Mouse (Mus musculus): ENCODE measurements at regions not wholly inside any gene's neighbourhood (a gene's known extent, or its start where the extent isn't known, plus 50 kb on each side); places are given as distances from the start of the nearest gene placed in this dataset.

GRCm38 (mm10) chr13:114679703-114680378 is 138.2 kb upstream of the Mocs2 start:
- DNase-seq (ENCODE audit: low read depth, low spot score) = peak; percentile 3

- no peak for DNase-seq (ENCODE audit: low read depth, low spot score)
Observed at GRCm38 (mm10) chr13:114680379-114680733, 137.7 kb upstream of the Mocs2 start.

- no peak for DNase-seq (ENCODE audit: low read depth, low spot score)
Observed at GRCm38 (mm10) chr13:114681196-114681595, 136.8 kb upstream of the Mocs2 start.

GRCm38 (mm10) chr13:114681887-114682286 is 136.1 kb upstream of the Mocs2 start:
- no peak for DNase-seq (ENCODE audit: low read depth, low spot score)

GRCm38 (mm10) chr13:114682891-114683290 is 135.1 kb upstream of the Mocs2 start:
- DNase-seq (ENCODE audit: low read depth, low spot score) = no peak

GRCm38 (mm10) chr13:114684298-114684697 is 133.7 kb upstream of the Mocs2 start:
- no peak for DNase-seq (ENCODE audit: low read depth, low spot score)

- no peak for DNase-seq (ENCODE audit: low read depth, low spot score)
Observed at GRCm38 (mm10) chr13:114685368-114685767, 132.7 kb upstream of the Mocs2 start.

- DNase-seq (ENCODE audit: low read depth, low spot score) = no peak
Observed at GRCm38 (mm10) chr13:114712601-114713000, 105.4 kb upstream of the Mocs2 start.

- no peak for DNase-seq (ENCODE audit: low read depth, low spot score)
Observed at GRCm38 (mm10) chr13:114719771-114720170, 98.3 kb upstream of the Mocs2 start.

GRCm38 (mm10) chr13:114726828-114727227 is 91.2 kb upstream of the Mocs2 start:
- DNase-seq (ENCODE audit: low read depth, low spot score) = no peak

- peak; percentile 13 for DNase-seq (ENCODE audit: low read depth, low spot score)
Observed at GRCm38 (mm10) chr13:114735066-114735465, 83.0 kb upstream of the Mocs2 start.

- no peak for DNase-seq (ENCODE audit: low read depth, low spot score)
Observed at GRCm38 (mm10) chr13:114736066-114736465, 82.0 kb upstream of the Mocs2 start.

- no peak for DNase-seq (ENCODE audit: low read depth, low spot score)
Observed at GRCm38 (mm10) chr13:114742534-114742933, 75.5 kb upstream of the Mocs2 start.

- no peak for DNase-seq (ENCODE audit: low read depth, low spot score)
Observed at GRCm38 (mm10) chr13:114745814-114746213, 72.2 kb upstream of the Mocs2 start.

GRCm38 (mm10) chr13:114757459-114757858 is 60.6 kb upstream of the Mocs2 start:
- peak; percentile 60 for DNase-seq (ENCODE audit: low read depth, low spot score)

- DNase-seq (ENCODE audit: low read depth, low spot score) = no peak
Observed at GRCm38 (mm10) chr13:114759886-114760285, 58.1 kb upstream of the Mocs2 start.

GRCm38 (mm10) chr13:114760901-114761300 is 57.1 kb upstream of the Mocs2 start:
- peak; percentile 12 for DNase-seq (ENCODE audit: low read depth, low spot score)
